Mouse (Mus musculus) embryonic facial prominence, embryonic 14.5 days (tissue): ENCODE measurements around the gene Nudt4. TPM values are rescaled to one million over a fixed set of nuclear protein-coding genes. Genes with fewer than 3 reads are reported as not detected.

Experiments
- ATAC-seq: fragments of 200-750 bp; cut with Nextera tagmentation; 2 replicates; pipeline ENCODE4 v1.8.0; 2017; ENCODE audit warnings: low read depth, moderate number of reproducible peaks, moderate TSS enrichment
- DNase-seq: peaks from one replicate; pipeline ENCODE4 v3.0.0-alpha.2; 2015; ENCODE audit warnings: low spot score
- H3K27ac ChIP-seq: fragments of 300-500 bp; sonication (generic); replicated peaks from 2 replicates; pipeline ENCODE4 v1.5.1; 2014; ENCODE audit warnings: low read depth, mild to moderate bottlenecking, low read length, moderate library complexity
- H3K27me3 ChIP-seq: fragments of 300-500 bp; sonication (generic); replicated peaks from 2 replicates; pipeline ENCODE4 v1.6.1; 2014; ENCODE audit warnings: low read length; ENCODE audit not compliant: control insufficient read depth, insufficient read depth
- H3K36me3 ChIP-seq: fragments of 300-500 bp; sonication (generic); 2 replicates; pipeline ENCODE4 v1.6.1; 2014; ENCODE audit warnings: low read length, mixed read lengths; ENCODE audit not compliant: control insufficient read depth, insufficient read depth
- H3K4me1 ChIP-seq: fragments of 300-500 bp; sonication (generic); 2 replicates; pipeline ENCODE4 v1.6.1; 2014; ENCODE audit warnings: antibody characterized with exemption, low read length; ENCODE audit not compliant: control insufficient read depth, insufficient read depth
- H3K4me2 ChIP-seq: fragments of 300-500 bp; sonication (generic); 2 replicates; pipeline ENCODE4 v1.6.1; 2014; ENCODE audit warnings: low read depth, mild to moderate bottlenecking, low read length, moderate library complexity, mixed read lengths
- H3K4me3 ChIP-seq: fragments of 300-500 bp; sonication (generic); 2 replicates; pipeline ENCODE4 v1.5.1; 2014; ENCODE audit warnings: low read depth, mild to moderate bottlenecking, low read length
- H3K9ac ChIP-seq: fragments of 300-500 bp; sonication (generic); 2 replicates; pipeline ENCODE4 v1.6.1; 2014; ENCODE audit warnings: low read depth, mild to moderate bottlenecking, low read length, moderate library complexity, mixed read lengths
- H3K9me3 ChIP-seq: fragments of 300-500 bp; sonication (generic); 2 replicates; pipeline ENCODE4 v1.6.1; 2016; ENCODE audit warnings: low read length; ENCODE audit not compliant: control insufficient read depth
- WGBS: fragments of 180-500 bp; shearing (Covaris S2); extraction: QIAGEN DNeasy Blood & Tissue Kit; methylation state at CpG from one replicate; pipeline ENCODE4 v1.1.7; 2014; 5-methylcytosine and 5-hydroxymethylcytosine counted together
- polyA plus RNA-seq: library from polyadenylated mRNA; unstranded; fragments of >200 nt; fragmentation: Nextera tagmentation; extraction: Ambion mirVana; gene quantifications from 2 replicates; pipeline ENCODE4 v1.2.1, GENCODE M21; 2014

Gene Nudt4
- polyA plus RNA-seq, 1 experiment from 2014 or later: 107 TPM

DNA sequence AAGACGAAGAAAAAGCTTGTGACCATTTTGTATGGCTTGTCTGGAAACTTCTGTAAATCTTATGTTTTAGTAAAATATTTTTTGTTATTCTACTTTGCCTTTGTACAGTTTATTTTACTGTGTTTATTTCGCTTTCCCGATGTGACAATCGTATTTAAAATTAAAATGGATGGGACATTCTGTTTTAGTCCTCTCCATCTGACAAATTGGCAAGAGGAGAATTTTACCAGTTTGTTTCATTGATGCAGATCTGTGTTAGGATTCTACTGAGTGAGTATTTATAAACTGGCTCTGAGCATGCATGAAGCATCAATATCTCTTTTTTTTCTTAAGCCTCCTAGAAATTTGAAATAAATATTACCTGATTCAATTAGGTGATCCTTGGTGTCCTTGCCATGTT, 21.0 kb downstream of the Nudt4 start:
- Histone ChIP-seq H3K36me3 (peaks cover 39% of the 10 kb centered on the region), H3K27me3 (no peaks in the 10 kb centered on the region), H3K4me1 (peaks cover 10% of the 10 kb centered on the region; the same call in 1 of the 2 replicates), H3K27ac (no peak overlapping the region), H3K4me2 (no peak overlapping the region), H3K9me3 (no peaks in the 10 kb centered on the region), H3K4me3 (no peak overlapping the region), H3K9ac (no peak overlapping the region)
- 92% methylated on average over 4 of the region's 4 CpGs for WGBS
- ATAC-seq (no peak), DNase-seq (no peak)

DNA sequence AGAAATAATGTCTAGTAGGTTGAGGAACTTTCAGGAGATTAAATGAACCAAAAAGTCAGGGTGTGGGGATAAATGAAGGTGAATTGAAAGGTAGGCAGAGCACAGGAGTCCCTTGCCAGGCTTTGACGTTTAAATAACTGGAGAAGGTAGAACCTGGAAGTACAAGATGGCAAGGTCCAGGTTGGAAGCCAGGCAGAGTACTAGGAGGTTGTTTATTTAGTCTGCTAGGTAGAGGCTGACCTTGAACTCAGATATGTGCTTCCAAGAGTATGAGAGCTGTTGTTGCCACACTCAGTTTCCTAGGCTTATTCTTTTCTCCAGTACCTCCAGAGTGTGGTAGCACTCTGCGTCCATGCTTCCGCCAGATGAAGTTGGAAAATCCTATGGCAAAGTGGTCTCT, 24.1 kb downstream of the Nudt4 start:
- Histone ChIP-seq H3K9me3 (no peaks in the 10 kb centered on the region), H3K9ac (no peak overlapping the region), H3K27me3 (no peaks in the 10 kb centered on the region), H3K4me3 (no peak overlapping the region), H3K27ac (no peak overlapping the region), H3K4me1 (peaks cover 6% of the 10 kb centered on the region; the same call in 1 of the 2 replicates), H3K4me2 (no peak overlapping the region), H3K36me3 (peaks cover 10% of the 10 kb centered on the region)
- ATAC-seq: no peak
- 96% methylated on average over 3 of the region's 3 CpGs for WGBS
- no peak for DNase-seq

DNA sequence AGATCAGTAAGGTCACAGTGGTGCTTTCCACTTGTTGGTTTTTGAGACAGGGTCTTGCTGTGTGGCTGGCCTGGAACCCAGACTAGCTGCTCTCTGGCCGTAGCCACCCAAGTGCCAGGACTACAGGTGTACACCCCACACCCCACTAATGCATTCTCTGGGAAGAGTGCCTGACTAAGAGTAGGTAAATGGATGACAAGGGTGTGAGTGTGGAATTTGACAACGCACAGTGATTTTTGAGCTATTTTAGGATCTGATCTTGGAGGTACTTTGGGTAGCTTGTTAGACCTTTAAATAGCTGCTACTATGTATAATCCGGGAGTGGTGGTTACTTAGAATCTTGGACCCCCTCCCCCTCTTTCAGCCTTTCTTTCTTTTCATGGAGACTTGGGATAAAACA, 24.7 kb downstream of the Nudt4 start:
- no peak for DNase-seq
- WGBS: 85% methylated on average over 3 of the region's 3 CpGs
- Histone ChIP-seq H3K27me3 (no peaks in the 10 kb centered on the region), H3K4me2 (no peak overlapping the region), H3K9ac (no peak overlapping the region), H3K9me3 (no peaks in the 10 kb centered on the region), H3K27ac (no peak overlapping the region), H3K4me3 (no peak overlapping the region), H3K4me1 (peaks cover 4% of the 10 kb centered on the region; the same call in 1 of the 2 replicates), H3K36me3 (peaks cover 4% of the 10 kb centered on the region)
- ATAC-seq: no peak

DNA sequence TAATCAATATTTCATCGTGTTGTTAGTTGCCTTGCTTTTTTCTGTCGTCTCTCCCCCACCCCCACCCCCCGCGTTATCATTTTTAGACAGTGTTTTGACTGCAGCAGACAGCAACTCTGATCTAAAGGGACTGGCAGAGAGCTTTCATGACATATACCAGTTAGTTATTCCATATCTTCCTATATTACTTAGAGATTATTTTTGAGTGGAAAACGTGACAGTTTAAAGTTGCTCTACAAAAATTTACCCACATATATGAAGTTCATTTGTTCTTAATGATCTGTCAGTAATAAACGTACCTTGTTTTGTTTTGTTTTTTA, 27.8 kb downstream of the Nudt4 start:
- Histone ChIP-seq H3K36me3 (no peaks in the 10 kb centered on the region), H3K4me3 (no peak overlapping the region), H3K4me2 (no peak overlapping the region), H3K27ac (no peak overlapping the region), H3K9ac (no peak overlapping the region), H3K27me3 (no peaks in the 10 kb centered on the region), H3K9me3 (no peaks in the 10 kb centered on the region), H3K4me1 (no peaks in the 10 kb centered on the region)
- DNase-seq: no peak
- 85% methylated on average over 6 of the region's 6 CpGs for WGBS
- no peak for ATAC-seq

DNA sequence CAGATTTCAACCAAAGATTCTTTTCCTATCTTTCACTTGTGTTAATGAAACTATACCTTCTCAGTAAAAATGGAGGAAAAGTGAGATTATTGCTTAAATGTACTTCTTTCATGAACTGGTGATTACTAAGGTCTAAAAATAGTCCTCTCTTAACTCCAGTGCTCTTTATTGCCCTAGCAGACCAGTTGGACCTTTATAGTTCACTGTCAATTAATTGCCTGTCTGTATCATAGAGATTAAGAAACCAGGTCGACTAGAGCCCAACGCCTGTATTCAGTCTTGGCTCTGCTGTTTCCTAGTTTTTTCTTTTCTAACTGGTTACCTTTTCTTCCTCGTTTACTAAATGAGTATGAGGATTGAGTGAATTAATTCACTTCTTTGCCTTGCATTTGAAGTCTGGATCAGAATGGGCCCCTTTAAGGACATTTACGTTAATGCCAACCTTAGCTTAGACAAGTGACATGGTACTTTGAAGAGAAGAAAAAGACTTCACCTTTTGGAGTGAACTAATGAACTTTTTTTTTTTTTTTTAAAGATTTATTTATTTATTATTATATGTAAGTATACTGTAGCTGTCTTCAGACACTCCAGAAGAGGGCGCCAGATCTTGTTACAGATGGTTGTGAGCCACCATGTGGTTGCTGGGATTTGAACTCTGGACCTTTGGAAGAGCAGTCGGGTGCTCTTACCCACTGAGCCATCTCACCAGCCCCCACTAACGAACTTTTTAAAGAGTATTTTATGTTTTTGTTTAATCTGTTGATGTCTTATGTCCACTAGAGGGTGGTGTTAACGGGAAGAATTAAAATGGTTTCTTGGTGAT, 28.3 kb downstream of the Nudt4 start:
- Histone ChIP-seq H3K36me3 (no peaks in the 10 kb centered on the region), H3K4me2 (no peak overlapping the region), H3K27me3 (no peaks in the 10 kb centered on the region), H3K27ac (no peak overlapping the region), H3K4me1 (no peaks in the 10 kb centered on the region), H3K9ac (no peak overlapping the region), H3K9me3 (no peaks in the 10 kb centered on the region), H3K4me3 (no peak overlapping the region)
- 92% methylated on average over 8 of the region's 8 CpGs for WGBS
- ATAC-seq (no peak), DNase-seq (no peak)

DNA sequence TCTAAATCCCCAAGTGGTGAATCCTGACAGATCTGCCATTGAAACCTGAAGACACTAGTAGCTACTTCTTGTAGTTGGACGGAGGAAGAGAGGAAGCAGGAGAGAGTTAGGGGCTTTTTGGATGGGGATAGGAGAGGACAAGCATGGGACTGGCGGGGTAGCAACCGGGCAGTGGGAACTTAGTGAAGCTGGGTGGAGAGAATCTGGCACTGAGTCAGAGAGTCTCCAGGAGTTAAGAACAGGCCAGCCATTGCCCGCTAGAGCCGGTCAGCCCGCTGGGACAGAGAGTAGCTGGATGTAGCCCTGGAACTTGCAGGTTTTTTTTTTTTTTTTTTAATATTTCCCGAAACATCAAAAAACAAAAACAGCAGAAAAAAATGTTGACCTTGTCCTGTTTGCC, 30.6 kb downstream of the Nudt4 start:
- Histone ChIP-seq H3K27me3 (no peaks in the 10 kb centered on the region), H3K9ac (no peak overlapping the region), H3K27ac (no peak overlapping the region), H3K36me3 (no peaks in the 10 kb centered on the region), H3K4me1 (no peaks in the 10 kb centered on the region), H3K4me2 (no peak overlapping the region), H3K4me3 (no peak overlapping the region), H3K9me3 (no peaks in the 10 kb centered on the region)
- DNase-seq (no peak), ATAC-seq (no peak)
- WGBS: 89% methylated on average over 7 of the region's 7 CpGs

DNA sequence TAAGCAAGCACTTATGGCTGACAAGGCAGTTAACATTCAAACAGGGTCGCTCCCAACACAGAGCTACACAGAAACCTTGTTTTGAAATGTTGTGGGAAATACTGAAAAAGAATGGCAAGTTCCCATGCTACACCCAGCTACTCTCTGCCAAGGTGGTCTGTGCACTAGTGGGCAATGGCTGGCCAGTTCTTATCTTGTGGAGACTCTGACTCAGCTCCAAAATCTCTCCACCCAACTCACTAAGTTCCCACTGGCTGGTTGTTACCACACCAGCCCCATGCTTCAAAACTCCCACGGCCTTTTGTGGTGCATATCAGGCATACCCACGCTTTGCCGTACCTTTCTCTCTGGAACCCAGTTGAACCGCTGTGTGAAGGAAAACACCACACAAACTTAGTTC, 31.0 kb downstream of the Nudt4 start:
- H3K4me3 ChIP-seq: no peak overlapping the region
- H3K9ac ChIP-seq: no peak overlapping the region
- H3K27me3 ChIP-seq: no peaks in the 10 kb centered on the region
- DNase-seq: no peak
- no peaks in the 10 kb centered on the region for H3K4me1 ChIP-seq
- no peak overlapping the region for H3K27ac ChIP-seq
- 89% methylated on average over 5 of the region's 5 CpGs for WGBS
- H3K9me3 ChIP-seq: no peaks in the 10 kb centered on the region
- H3K36me3 ChIP-seq: no peaks in the 10 kb centered on the region
- ATAC-seq: no peak
- H3K4me2 ChIP-seq: no peak overlapping the region

DNA sequence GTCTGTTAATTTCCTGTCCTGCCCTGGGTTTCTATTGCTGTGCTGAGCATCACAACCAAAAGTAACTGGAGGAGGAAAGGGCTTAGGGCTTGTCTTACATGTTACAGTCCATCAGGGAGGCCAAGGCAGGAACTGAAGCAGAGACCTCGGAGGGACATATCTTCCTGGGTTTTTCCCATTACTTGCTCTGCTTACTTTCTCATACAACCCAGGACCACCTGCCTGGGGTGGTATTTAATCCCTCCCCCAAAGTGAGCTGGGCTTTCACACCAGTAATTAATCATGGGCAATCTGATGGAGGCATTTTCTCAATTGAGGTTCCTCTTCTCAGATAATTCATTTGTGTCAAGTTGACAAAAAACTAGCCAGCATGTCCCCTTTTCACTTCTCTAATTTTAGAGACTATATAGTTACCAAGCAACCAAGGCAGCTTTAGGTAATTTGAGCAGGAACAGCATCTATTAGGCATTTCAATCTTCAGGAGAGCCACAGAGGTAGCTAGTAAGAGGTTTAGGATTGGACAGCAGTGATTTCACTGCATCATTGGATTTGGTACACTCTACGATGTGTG, 33.3 kb downstream of the Nudt4 start:
- Histone ChIP-seq H3K4me1 (peaks cover 9% of the 10 kb centered on the region; the same call in 1 of the 2 replicates), H3K9me3 (no peaks in the 10 kb centered on the region), H3K9ac (no peak overlapping the region), H3K27ac (no peak overlapping the region), H3K36me3 (no peaks in the 10 kb centered on the region), H3K4me3 (no peak overlapping the region), H3K27me3 (no peaks in the 10 kb centered on the region), H3K4me2 (no peak overlapping the region)
- 71% methylated on average over 2 of the region's 2 CpGs for WGBS
- DNase-seq (no peak), ATAC-seq (no peak)
